Mouse (Mus musculus) Patski (cell line): ENCODE data around the gene Vmn1r230. TPM values are rescaled to one million over a fixed set of nuclear protein-coding genes. Genes with fewer than 3 reads are reported as not detected.

ENCODE experiments used
- ATAC-seq: fragments of 100-300 bp; one replicate; pipeline ENCODE4 v1.8.0; 2021
- CTCF ChIA-PET: fragments of 350-600 bp; sonication (Branson Sonifier 250); formaldehyde crosslinking; loops from one replicate; lab custom pipeline; 2022; ENCODE audit warnings: inconsistent platforms; lab: Charles Lee
- POLR2A ChIA-PET: fragments of 350-600 bp; sonication (Branson Sonifier 250); formaldehyde crosslinking; loops from one replicate; lab custom pipeline; 2022; ENCODE audit warnings: antibody characterized with exemption, inconsistent platforms; lab: Charles Lee
- DNase-seq: peaks from one replicate; pipeline ENCODE4 v3.0.0-alpha.2; 2011; ENCODE audit warnings: low read depth, low spot score
- H3K27me3 ChIP-seq: fragments of 371-371 bp; one replicate; pipeline ENCODE4 v1.5.1; 2021
- CTCF ChIP-seq: fragments of 100-300 bp; IDR thresholded peaks from one replicate; pipeline ENCODE4 v1.5.1; 2021
- in situ Hi-C: fragments of 300-500 bp; cut with MboI; formaldehyde crosslinking; loops from 3 replicates; pipeline ENCODE4 v1.11.1; 2018; ENCODE audit warnings: low pct_unique_long_range_greater_than_20kb, mixed read lengths
- polyA plus RNA-seq: library from polyadenylated mRNA; unstranded; gene quantifications from one replicate; pipeline ENCODE4 v1.2.3, GENCODE M21; 2021

Vmn1r230 gene
- not detected for polyA plus RNA-seq

GRCm38 (mm10) chr17:20840144-20840543 lies at the start of gene Vmn1r230:
Gene Vmn1r230, plus strand, starts transcription at chr17:20840444.
- no peaks in the 10 kb centered on the region for H3K27me3 ChIP-seq
- in situ Hi-C loops = no loop called here
- no peak for DNase-seq
- no peak for ATAC-seq
- POLR2A ChIA-PET = no interaction called here
- no peak for TF ChIP-seq CTCF
- CTCF ChIA-PET = no interaction called here

- no peak for TF ChIP-seq CTCF
- ChIA-PET CTCF (no interaction called here), POLR2A (no interaction called here)
- in situ Hi-C loops = no loop called here
- no peaks in the 10 kb centered on the region for H3K27me3 ChIP-seq
- DNase-seq (no peak), ATAC-seq (no peak)
These were observed 29.0 kb upstream of the Vmn1r230 start, which contains the start of gene Vmn1r229 for GRCm38 (mm10) chr17:20811255-20811654. Gene Vmn1r229, plus strand, starts transcription at chr17:20811555.

Other genes starting within 250 kb of the Vmn1r230 start
- not detected for gene Vmn2r110, start 244.0 kb upstream of the Vmn1r230 start, polyA plus RNA-seq
- gene Fpr-rs3, start 215.6 kb upstream of the Vmn1r230 start, polyA plus RNA-seq = not detected
- gene Vmn1r226, start 157.6 kb upstream of the Vmn1r230 start, polyA plus RNA-seq = not detected
- not detected for gene Vmn1r227, start 110.6 kb upstream of the Vmn1r230 start, polyA plus RNA-seq
- gene Vmn1r228, start 54.3 kb upstream of the Vmn1r230 start, polyA plus RNA-seq = not detected
- not detected for gene Vmn1r229, start 28.9 kb upstream of the Vmn1r230 start, polyA plus RNA-seq
- not detected for gene Vmn1r231, start 64.6 kb downstream of the Vmn1r230 start, polyA plus RNA-seq
- not detected for gene Vmn1r232, start 79.3 kb downstream of the Vmn1r230 start, polyA plus RNA-seq
- gene Ppp2r1a, start 104.9 kb downstream of the Vmn1r230 start, polyA plus RNA-seq = 347 TPM
- gene Vmn1r233, start 156.0 kb downstream of the Vmn1r230 start, polyA plus RNA-seq = not detected
- 22.2 TPM for gene Zfp160, start 168.5 kb downstream of the Vmn1r230 start, polyA plus RNA-seq